Mouse (Mus musculus): ENCODE measurements at regions not wholly inside any gene's neighbourhood (a gene's known extent, or its start where the extent isn't known, plus 50 kb on each side); places are given as distances from the start of the nearest gene placed in this dataset.
A peak's percentile ranks its signal among the peaks of the same experiment; 100 is the strongest.

DNA sequence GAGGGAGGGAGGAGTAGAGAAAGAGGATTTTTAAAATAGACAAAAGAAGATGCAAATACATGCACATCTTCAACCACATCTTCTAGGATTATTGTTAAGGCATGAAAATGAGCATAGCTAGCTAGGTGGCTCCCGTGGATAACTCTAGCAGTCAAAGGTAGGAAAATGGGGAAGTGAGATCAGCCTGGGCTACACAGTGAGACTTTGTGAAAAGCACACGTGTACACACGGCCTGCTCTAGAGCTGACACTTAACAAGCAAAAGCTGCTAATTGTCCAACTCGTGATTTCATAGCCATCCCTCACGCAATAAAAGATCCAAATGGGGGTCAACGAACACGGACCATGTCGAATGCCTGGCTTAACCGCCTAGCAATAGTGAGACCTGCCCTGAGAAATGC, 642.0 kb upstream of the Sox9 start:
- DNase-seq = no peak

DNA sequence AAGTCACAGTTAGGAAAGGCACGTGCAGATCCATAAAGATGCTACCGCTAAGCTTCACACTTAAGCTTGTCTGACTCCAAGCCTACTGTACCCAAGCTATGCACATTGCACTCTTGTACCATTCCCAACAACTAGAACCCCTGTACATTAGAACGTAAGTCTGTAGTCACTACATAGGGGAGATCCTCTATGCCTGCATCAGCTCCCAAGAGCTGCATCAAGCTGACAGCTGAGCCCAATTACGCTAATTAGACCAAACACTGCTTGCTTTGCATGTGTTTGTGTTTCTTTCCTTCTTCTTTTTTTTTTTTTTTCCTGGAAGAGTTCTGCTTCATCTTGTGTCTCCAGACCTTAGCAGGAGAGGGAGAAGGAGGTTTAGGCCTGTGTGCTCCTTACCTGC, 641.5 kb upstream of the Sox9 start:
- DNase-seq = no peak

DNA sequence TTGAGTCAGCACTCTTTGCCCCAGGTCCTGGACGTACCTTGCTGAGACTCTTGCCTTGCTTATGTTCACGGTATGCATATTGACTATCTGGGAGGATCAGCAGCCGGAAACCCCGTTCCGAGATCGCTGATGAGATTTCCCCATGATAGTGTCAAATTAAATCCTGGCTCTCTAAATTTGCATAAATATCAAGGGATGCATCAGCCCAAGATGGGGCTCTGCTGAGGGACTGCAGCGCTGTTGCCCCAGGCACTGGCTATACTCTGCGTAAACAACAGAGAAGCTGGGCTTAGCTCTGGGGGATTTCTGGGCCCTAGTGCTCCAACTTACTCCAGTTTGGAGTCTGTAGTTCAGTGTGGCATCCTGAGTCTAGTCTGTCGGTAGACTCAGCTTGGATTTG, 641.1 kb upstream of the Sox9 start:
- no peak for DNase-seq

DNA sequence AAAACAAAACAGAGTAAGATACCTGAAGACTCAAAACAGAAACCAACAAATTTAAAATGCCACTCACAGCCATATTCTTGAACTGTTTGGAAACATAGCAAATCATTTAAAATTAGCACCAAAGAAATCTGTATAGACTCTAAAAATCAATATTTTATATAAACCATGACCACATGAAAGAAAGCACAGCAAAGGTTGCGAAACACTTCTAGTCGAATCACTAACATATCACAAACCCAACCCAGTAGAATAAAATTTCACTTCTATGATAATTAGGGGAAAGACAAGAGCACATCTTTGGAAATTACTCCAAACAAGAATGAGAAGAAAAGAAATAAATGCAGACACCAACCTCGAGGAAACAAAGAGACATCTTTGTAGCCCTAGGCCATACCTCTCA, 630.0 kb upstream of the Sox9 start:
- no peak for DNase-seq

DNA sequence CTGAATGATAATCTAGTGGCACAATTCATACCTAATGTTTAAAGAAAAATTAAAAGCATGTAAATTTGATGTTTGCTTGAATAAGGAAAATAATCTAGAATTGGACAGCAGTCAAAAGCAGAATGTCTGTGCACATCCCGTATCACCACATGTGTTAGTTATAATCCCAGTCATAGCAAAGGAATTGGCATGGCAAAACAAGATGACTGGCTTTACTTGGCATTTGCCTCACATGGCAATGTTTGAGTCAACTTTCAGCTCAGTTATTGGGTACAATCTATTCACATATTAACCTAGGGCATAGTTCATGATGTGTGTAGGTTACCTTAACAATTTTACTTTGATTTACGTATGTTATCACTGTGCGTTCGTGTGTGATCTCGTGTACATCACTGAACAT, 628.8 kb upstream of the Sox9 start:
- DNase-seq = no peak

DNA sequence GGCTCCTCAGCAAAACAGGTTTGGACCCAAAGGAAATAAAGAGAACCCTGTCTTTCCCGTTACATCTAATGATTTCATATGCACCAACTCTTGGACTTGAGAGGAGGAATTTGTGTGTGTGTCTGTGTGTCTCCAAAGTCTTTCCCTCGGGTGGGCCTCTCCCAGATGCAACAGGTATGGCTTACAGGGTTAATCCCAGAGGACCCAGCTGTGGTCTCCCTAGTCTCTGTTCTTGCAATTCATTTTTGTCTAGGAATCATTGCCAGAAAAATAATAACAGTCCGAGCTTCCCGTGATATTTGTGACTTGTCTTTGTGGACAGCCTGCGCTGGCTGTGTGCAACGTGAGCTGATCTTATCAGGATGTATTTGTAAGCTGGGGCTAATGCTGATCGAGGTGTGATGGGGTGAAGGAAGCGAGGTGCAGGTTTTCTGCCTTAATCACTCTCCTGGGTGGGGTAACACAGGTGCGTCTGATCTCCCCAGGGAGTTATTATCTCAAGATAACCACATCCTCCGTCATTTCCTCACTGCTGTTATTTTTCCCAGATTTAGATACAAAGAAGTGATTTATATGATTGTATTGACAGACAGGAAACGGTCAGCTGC, 627.2 kb upstream of the Sox9 start:
- no peak for DNase-seq

DNA sequence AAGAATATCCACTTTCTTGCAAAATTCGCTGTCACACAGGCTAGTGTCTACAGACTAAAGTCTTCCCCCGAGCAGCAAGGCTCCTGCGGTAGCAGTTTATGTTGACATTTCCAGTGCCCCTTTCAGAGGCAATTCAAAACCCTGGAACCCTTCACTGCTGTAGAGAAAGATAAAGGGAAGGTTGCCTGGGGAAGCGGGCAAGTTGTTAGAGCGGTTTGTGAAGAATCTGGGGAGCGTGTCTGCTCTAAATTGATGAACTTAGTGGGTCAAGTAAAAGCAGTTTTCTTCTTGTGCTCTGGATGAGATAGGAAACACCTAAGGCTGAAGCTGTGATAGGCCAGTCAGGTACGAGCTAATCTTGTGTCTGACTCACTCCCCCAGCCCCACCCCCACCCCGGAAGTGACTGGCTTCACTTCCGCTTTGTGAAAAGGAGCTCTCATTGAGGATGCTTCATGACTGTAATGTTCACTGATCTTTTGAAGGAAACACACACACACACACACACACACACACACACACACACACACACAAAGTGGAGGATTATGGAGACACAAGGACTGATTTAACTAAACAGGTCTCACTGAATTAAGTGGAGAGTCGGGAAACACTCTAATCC, 626.6 kb upstream of the Sox9 start:
- DNase-seq = no peak

DNA sequence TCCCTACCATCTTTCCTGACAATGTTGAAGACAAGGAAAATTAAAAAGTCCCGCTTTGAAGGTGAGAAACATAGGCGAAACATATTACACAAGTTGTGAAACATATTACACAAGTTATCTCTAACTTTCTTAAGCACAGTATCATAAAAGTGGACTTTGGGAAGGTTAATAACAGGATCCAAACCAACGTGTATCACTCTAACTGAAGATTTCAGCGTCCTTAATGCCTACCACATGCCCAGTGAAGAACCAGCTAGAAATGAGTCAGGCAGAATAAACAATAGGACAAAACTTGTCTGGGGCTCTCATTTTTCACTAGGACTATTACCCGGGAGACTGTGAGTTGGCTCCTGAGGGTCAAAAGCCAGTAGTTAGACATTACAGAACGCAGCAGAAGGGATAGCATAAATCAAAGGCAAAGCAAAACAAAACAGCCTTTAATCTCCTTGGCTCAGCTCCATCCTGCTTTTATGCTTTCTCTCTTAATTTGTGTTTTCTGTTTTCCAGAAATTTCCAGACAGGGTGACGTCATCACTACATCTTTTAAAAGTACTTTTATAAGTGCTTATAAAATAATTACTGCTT, 618.3 kb upstream of the Sox9 start:
- no peak for DNase-seq

DNA sequence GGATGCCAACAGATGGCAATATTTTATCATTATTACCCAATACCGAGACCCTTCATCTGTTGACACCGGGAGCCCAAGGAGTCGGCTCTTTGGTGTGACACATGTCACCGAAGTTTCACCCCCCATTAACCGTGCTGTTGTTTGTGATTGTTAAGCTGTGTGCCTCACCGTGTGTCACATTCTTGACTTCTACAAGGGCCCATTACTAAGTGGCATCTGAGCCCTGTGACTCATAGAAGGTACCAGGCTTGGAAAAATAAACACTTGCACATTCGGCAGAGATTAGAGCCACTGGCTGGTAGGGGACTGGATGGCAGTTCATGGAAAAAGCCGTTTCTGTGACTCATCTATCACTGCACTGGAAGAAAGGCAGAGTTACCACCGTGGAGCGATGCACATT, 608.4 kb upstream of the Sox9 start:
- DNase-seq = no peak

DNA sequence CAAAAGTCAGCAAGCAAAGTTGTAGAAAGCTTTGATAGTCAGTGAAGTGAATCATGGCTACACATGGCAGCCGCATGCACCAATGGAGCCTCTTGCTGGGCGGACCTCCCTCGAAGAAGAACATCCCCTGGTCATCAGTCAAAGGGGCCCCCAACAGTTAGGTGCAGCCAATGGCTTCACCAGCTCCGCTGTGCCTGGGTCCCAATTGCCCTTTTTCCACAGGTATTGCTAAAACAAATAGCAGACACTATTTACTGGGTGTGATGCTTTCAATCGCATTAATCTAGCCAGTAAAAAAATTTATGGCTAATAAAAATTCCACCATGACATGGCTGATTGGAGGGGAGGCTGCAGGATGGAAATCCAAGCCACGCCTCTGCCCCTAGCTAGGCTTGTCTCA, 606.7 kb upstream of the Sox9 start:
- DNase-seq = no peak

DNA sequence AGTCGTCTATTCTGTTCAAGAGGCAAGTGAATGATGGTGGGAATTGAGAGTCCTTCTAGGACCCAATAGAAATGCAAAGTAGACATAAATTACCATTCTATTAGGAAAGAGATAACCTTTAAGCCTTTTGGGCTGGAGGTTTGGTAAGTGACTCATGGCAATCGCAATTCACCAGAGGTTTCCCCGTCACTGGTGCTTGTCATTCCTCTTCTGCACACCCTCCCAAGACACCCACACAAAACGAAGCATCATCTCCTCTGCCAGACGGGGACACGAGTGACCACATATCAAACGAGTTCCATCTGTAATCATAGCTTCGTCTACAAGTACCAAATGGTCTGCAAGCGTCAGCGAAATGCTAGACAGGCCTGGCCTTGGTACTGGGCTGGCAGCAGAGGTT, 601.4 kb upstream of the Sox9 start:
- DNase-seq = no peak

DNA sequence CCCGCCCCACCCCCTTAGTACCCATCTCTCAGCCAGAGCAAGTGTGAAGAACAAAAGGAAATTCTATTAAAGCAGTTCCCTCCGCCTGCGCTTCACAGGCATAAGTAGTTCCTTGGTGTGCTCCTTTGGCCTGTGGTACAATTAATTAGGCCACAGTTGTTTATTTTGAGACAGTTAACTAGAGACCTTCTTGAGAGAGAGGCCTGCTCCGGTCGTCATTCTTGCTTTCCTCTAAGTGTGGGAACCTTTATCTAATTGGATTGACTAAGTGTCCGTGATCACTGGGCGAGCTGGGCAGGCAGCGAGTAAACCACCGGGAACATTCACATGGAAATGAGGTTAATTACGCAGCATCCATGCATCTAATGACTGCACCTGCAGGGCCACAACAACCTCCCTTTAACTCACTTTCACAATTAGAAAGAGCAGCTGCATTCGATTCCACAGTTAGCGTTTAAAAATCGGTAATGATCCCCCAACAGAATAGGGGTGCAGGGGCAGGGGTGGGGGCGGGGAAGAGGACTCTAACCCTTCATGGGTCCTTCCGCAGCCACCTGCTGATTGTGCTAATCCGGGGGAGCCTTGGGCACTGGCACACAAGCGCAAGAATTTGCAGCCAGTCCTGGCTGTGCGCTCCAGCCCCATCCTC, 584.3 kb upstream of the Sox9 start:
- DNase-seq = no peak

DNA sequence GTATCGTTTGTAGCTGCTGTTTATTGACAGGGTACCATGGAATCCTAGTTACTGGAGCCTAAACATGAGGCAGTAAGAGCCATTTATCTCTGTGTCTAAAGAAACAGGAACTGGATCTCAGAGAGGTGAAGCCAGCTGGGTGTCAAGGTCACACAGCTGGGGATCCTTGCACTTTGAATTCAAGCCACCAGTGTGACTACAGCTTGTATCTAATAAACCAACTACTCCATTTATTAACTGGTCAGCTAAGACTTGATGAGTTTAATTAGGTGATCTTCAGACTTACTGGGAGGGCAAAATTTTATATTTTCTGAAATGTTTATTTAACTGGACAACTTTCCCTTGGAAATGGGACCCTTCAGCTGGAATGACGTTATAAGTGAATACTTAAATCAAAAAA, 577.5 kb upstream of the Sox9 start:
- no peak for DNase-seq

DNA sequence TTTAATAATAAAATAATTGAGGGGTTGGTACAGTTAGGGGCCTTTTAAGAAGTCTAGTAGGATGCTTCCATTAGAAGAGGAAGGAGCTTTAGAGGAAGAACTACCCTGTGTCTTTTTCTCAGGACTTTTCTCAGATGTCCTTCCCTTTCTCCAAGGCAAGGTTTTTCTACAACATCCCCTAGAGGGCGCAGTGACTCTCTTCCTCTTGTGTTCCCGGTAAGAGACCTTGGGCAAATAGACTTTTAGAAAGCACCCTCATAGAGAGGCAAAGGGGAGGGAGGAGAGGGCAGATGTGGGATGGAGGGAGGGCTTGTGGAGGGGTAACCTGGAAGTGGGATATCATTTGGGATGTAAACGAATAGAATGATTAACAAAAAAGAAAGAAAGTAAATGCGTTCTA, 572.6 kb upstream of the Sox9 start:
- peak; percentile 26 to 33 for DNase-seq

DNA sequence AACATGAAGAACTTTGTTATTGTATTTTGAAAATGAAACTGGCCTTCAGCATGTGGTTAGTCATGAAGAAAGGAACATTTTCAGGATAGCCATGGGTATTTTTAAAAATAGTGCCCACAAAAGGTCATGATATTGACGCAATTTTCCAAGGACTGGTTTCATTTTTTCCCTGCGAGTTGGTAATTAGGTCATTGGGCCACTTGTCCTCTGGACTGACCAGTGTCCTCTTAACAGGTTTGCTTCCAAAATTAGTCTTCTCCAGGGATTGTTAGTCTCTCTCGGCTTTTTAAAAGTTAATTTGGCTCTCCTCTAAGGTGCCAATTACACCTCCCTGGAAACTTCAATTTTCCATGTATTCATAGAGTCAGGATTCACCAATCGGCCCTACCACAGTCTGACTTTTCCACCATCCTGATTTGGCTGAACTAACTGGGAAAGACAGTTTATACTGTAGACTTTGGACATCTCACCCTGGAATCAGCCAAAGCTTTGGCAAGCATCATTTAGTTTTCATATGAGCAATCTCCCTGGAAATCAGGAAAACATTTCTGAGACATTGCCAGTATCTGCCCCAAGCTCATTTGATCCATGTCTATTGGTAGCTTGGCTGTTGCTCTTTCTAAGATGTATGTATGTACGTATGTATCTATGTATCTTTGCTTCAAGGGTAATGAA, 562.8 kb upstream of the Sox9 start:
- no peak for DNase-seq

DNA sequence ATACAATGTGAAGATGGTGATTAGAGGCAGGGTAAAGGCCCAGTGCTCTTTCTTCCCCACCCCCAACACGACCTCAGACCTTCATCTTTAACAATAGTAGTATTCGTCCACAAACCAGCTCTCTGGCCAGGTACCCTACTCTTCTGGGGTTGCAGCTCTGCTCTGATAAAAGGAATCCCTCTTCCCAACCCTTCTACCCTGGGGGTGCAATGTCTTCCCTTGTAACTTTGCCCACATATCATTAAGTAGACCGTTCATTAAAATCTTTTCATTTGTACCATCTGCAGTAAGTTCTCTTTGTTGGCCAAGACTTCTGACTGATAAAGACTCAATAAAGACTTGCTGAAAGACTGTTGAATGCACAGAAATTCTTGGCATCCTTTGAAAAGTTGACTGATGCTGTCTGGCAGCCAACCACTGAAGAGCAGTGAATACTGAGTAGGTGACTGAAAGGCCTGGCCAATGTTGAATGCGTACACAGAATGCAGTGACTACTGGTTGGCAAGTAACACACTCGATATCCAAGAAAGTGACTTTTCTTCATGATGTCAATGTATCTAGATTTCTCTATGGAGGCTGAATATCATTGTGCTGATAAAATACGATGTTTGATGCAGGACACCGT, 547.4 kb upstream of the Sox9 start:
- DNase-seq = no peak

DNA sequence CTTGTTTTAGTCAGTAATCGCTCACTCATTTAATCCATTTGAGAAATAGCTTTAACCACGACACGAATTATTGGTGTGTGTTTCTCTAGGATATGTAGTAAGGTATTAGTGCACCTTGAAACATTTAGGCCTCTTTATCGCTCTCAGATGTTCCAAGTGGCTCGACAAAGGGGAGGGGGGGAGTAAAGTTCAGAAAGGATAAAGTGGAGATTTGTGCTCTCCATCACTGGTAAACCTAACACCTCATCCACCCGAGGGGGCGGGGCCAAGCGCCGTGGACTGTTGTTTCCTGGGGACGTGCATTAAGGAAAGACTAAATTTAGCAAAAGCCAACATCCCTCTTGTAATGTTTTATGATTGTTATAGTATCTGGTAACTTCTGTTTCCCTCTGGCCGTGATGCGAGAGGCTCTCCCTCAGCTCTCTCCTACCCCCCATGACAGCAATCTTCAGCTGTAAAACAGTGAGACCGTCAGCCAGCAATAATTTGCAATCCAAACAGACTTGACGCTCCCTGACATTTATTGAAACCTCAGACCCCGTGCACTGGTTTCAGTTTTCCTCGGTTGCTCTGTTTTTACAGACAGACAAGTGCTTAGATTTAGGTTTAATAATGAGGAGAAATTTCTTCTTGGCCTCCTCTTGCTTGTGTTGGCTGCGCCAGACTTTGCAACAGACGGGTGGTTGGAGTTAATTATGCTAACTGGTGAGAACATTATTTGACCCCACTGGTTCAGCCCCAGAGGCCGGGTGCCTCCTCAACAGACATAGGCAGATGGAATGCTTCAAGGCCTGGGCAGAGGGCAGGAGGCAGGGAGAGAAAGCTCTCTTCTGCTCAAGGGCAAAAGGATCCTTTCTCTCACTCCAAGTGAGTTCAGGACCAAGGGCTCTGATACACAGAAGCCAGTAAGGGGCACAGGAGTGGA, 542.8 kb upstream of the Sox9 start:
- DNase-seq = peak; percentile 1 to 5

DNA sequence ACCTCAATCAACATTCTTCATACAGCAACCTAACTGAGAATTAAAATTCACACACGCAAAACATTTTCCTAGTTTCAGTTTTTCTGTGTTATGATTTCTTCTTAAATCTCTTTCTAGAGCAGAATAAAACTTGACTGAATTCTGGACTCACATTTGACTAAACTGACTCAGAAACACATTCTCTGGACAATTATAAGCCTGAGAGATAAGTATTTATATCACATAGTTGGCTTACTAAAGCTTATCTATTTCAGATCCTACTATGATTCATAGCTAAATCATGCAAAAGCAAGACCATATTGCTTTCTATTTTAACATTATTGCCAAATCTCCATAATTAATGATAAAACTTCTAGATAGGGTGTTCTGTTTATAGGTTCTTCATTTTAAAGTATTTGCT, 529.5 kb upstream of the Sox9 start:
- no peak for DNase-seq

DNA sequence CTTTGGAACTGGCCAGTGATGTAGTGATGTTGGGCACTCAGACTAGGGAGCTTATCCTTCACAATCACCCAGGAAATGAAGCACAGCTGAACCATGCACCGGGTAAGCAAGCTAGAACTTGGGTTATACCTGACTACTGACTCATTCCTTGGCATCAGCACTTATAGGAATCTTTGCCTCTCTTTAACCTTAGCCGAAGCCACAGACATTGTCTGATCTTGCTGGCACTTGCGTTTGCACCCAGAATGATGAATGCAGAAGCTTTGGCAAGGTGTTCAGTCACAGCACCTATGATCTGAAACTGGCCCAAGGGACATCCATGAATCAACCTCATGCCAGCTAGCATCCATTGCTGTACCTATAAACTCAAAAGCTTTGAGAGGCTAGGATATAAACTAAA, 529.0 kb upstream of the Sox9 start:
- DNase-seq = no peak

DNA sequence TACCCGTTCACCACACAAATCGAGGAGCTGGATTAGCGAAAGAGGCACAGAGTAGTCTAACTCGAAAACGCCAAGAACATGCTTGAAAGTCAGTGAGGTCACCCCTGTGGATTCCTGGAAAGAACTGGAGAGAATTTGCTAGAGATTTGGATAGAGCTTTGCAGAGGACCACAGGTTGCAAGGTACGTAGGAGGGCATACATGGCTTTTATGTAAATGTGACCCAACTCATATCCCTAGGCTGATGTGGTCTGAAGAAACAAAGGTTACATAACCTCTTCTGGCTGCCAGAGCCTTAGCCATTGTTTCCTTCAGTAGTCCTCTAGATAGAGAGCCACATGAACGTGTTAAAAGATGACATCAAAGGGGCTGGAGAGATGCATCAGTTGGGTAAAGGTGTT, 525.7 kb upstream of the Sox9 start:
- no peak for DNase-seq

DNA sequence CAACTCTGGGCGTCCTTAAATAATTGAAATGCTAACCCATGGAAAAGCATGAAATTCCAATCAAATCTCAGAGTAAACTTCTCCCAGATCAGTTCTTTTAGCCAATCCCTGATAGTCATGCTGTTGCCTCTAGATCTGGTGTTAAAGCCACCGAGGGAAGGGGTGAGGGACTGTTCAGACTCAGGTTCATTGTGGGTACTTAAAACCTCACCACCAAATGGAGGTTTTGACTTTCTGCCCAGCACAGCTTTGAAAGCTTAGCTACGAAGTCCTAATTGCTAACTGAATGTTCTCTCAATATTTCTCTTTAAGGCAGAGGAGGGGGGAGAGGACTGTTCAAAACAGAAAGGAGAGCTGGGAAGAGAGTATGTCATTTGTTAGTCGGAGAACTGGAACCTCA, 517.9 kb upstream of the Sox9 start:
- DNase-seq = no peak

DNA sequence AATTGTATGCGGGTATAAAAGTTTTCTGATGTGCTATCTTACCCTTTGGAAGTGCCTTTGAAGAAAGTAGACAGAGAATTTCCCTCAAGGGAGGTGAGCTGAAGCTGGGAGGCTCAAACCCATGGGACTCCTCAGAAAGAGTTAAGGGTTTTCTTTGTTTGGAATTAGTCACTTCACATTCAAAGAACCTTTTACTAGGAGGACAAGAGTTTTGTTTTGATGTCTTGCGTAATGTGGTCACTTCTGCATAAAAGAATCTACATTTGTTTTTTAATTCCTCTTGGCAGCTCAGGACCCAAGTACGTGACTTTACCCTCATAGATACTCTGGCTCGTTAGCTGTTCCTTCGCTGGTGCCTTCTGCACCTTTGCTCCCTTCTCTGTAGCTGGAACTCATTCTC, 511.1 kb upstream of the Sox9 start:
- DNase-seq = no peak
